Mouse (Mus musculus): ENCODE measurements at regions not wholly inside any gene's neighbourhood (a gene's known extent, or its start where the extent isn't known, plus 50 kb on each side); places are given as distances from the start of the nearest gene placed in this dataset.
A peak's percentile ranks its signal among the peaks of the same experiment; 100 is the strongest.

- no peak for DNase-seq (ENCODE audit: low read depth)
These were observed 63.9 kb downstream of the Tmco5 start for GRCm38 (mm10) chr2:116942321-116942791.

GRCm38 (mm10) chr2:116948538-116948937, 70.0 kb downstream of the Tmco5 start:
- no peak for DNase-seq (ENCODE audit: low read depth)

DNA sequence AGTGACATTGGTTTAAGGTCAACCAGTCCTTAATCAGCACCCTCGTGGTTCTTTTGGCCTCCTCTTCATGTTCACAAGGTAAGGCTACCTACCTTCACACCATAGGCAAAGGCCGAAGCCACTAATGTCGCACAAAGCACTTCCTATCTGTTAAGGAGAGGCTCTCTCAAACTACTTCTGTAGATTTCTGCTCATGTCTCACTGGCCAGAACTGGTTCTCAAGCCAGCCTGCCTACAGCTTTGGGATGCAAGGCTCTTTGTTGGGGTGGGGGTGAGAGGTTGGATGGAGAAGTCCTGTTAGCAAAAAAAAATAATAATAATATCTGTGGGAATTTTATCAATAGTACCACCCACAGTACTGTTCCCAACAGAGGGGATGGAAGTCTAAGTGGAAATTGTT, 71.2 kb downstream of the Tmco5 start:
- no peak for DNase-seq (ENCODE audit: low read depth)

GRCm38 (mm10) chr2:116950154-116950553, 71.7 kb downstream of the Tmco5 start:
- DNase-seq (ENCODE audit: low read depth): no peak

DNA sequence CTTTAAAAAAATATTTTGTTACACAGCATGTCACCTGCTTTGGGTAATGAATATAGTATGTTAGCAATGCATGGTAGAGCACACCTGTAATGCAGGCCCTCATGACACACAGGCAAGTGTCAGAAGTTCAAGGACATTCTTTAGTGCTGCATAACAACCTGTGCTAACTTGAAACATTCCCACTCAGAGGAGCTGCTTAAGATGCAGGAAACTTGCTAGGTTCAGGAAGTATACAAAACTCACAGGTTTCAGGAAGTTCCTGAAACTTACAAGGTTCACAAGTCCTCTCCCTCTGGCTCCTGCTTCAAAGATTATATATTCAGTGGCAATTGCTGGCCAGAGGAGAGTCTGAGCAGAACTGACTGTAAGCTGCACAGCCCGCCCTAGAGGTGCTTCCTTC, 73.0 kb downstream of the Tmco5 start:
- DNase-seq (ENCODE audit: low read depth): no peak

GRCm38 (mm10) chr2:116954280-116954679, 75.8 kb downstream of the Tmco5 start:
- no peak for DNase-seq (ENCODE audit: low read depth)

- DNase-seq (ENCODE audit: low read depth): no peak
These were observed 76.4 kb downstream of the Tmco5 start for GRCm38 (mm10) chr2:116954896-116955295.

- no peak for DNase-seq (ENCODE audit: low read depth)
These were observed 84.8 kb downstream of the Tmco5 start for GRCm38 (mm10) chr2:116963116-116963873.

DNA sequence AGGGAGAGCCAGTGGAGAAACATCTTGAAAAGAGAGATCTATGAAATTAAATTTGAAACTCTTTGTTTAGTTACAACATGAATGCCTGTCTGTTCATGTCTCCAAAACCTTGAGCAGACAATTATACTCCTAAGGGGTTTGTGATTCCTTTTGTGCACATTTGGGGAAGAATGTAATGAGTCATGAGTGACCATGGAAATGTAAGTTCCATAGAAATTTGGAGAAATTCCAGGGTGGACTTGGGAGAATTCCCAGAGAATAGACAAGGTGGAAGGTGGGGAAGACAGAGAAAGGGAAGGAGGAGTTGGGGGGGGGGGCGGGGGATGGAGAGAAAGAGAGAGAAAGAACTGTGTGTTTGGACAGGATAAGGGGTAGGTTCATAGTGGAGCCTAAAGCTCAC, 87.8 kb downstream of the Tmco5 start:
- no peak for DNase-seq (ENCODE audit: low read depth)

- DNase-seq (ENCODE audit: low read depth): peak; percentile 57
These were observed 93.4 kb downstream of the Tmco5 start for GRCm38 (mm10) chr2:116971666-116972613.

DNA sequence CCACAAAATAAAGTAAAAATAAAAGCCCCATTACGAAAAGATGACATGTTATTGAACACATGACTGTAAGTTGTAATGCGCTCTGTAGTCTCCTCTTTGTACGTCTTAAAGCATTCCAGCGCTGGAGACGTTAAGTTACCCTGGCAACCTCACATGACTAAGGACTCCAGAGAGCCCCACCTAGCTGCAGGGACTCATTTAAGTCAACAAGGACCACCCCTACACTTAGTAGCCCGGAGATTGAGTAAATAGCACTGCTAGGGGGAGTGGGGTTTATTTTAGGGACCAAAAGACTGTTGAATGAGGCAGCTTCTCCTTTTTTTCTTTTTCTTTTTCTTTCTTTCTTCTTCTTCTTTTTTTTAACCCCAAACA, 94.1 kb downstream of the Tmco5 start:
- DNase-seq (ENCODE audit: low read depth): no peak

DNA sequence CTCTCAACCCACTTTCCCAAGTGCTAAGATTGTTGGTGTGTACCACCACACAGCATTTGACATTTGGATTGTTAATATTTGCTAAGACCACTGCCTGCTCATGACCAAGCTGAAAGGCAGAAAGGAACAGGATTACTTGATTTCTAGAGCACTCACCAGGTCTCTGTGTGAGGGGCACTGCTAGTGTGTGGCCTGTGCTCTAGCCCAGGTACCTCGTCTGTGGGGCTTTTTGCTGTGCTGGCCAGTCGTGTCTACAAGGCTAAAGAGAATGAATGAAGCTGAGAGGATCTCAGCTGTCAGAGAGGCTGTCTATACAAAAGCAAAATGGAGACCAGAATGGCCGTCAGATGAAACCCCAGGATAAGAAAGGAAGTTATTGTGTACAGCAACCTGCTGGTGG, 95.0 kb downstream of the Tmco5 start:
- no peak for DNase-seq (ENCODE audit: low read depth)

DNA sequence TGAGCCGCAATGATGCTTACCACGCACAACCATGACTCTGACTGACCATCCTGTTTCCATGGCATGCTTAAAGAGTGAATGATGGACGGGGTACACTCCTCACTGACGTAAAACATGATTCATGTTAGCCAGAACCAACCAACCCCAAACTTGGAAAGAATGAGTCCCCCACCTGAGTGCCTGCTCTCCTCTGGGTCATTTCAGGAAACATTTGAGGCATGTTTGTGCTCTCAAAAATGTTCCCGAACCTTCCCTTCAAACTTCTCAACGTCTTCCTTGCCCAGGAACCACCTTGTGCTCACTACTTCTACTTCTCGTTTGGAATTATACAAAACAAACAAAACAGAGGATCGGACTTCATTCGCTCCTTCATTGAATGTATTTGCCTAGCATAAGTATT, 95.7 kb downstream of the Tmco5 start:
- DNase-seq (ENCODE audit: low read depth): no peak

DNA sequence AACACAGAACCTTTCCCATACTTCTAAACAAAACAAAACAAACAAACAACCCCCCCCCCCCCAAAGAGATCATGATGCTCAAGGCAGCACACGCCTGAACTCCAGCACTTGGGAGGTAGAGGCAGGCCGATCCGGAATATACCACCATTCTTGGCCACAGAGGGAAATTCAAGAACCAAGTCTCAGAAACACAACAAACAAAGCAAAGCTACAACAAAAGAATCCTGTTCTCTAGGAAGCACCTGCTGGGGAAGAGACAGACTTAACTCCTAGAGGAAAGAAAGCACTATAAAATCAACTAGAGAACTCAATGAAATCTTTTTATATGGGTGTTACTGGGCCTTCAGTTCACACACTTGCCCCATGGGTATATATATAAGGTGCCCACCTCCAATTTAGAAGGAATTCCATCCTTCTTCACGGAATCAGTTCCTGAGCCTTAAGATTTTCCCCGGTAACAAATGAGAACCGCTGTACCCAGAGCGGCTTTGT, 96.1 kb downstream of the Tmco5 start:
- no peak for DNase-seq (ENCODE audit: low read depth)

GRCm38 (mm10) chr2:116975091-116975600, 96.7 kb downstream of the Tmco5 start:
- peak; percentile 20 for DNase-seq (ENCODE audit: low read depth)

GRCm38 (mm10) chr2:116975601-116976431, 97.3 kb downstream of the Tmco5 start:
- DNase-seq (ENCODE audit: low read depth): peak; percentile 25

GRCm38 (mm10) chr2:116976432-116976750, 97.9 kb downstream of the Tmco5 start:
- no peak for DNase-seq (ENCODE audit: low read depth)

GRCm38 (mm10) chr2:116976951-116977503, 98.5 kb downstream of the Tmco5 start:
- no peak for DNase-seq (ENCODE audit: low read depth)

DNA sequence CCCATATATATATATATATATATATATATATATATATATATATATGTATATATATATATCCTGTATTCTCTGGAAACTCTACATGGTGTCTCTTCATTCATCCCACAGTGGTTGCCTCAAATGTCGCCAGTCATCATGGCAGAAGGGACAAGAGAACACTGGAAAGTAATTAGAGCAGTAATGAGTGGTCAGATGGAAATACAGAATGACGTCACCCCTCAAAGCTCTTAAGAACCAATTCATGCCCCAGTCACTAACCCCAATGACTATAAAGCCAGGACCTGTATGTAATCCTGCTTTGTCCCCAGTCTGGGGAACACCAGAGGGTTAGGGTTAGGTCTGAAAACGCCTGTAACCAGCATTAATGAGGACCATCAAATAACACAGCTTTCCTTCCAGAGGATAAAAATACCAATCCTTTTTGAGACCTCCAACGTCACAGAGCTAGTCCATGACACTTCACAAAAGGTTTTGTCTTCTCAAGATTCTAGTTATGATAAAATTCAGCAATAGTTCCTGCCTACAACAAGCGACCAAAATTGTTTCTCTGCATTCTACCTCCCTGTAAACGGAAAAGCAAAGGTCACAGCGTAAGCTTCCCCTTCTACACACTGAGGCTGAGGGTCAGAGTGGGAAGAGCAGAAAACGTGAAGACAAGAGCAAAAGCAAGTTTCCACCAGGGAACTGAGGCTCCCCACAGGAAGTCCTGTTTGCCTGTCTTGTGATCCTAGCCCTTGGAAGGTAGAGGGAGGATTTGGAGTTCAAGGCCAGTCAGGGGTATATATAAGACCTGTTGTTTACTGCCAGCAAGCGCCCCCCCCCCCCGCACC, 99.5 kb downstream of the Tmco5 start:
- DNase-seq (ENCODE audit: low read depth): no peak

DNA sequence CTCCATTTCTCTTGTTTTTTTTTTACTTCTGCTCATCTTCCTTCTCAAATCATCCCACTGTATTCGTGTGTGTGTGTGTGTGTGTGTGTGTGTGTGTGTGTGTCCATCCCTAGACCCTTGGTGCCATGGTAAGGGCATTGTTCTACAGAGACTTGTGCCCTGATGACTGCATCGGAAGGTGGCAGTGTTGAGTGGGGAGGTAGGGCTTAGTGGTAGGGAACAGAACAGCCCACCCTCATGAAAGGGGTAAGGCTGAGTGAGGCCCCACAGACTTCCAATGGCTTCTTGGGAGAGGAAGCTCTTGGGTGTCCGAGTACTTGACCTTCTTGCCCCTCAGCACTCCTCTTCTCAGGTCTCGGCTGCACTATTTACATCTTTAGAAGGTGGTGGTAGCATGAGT, 100.3 kb downstream of the Tmco5 start:
- no peak for DNase-seq (ENCODE audit: low read depth)
